Mouse (Mus musculus): ENCODE data around the gene Tmeff2. TPM values are rescaled to one million over a fixed set of nuclear protein-coding genes. Genes with fewer than 3 reads are reported as not detected.
"Not testable (repeated sequence)": the region's sequence is repeated elsewhere in the genome, so short reads cannot be mapped to it uniquely, and the experiment has no call there.

The Tmeff2 gene
- 72.0 and 81.0 TPM in 2 replicates for polyA plus RNA-seq (2014; fragmentation: Nextera tagmentation; extraction: Ambion mirVana)

GRCm38 (mm10) chr1:50900386-50900785 is at the start of gene Tmeff2:
Gene Tmeff2 (plus strand): TSS chr1:50900647.
- not testable (repeated sequence) for H3K27me3 ChIP-seq (ENCODE audit: control insufficient read depth, insufficient read depth, low read length); ATAC-seq (ENCODE audit: low FRiP score, low TSS enrichment); H3K4me2 ChIP-seq (ENCODE audit: low read length); H3K27ac ChIP-seq (replicated peaks; ENCODE audit: low read depth, low read length); DNase-seq; H3K9me3 ChIP-seq (ENCODE audit: control insufficient read depth, low read length); H3K4me1 ChIP-seq (ENCODE audit: control insufficient read depth, insufficient read depth, low read length); H3K4me3 ChIP-seq (replicated peaks; ENCODE audit: low read depth, low read length); H3K9ac ChIP-seq (replicated peaks; ENCODE audit: low read length); H3K36me3 ChIP-seq (ENCODE audit: control insufficient read depth, insufficient read depth, low read length)
- 87% methylated on average over 9 of the region's 9 CpGs for WGBS

- DNase-seq (no peak), ATAC-seq (ENCODE audit: low FRiP score, low TSS enrichment) (no peak)
- Histone ChIP-seq H3K9ac (replicated peaks; ENCODE audit: low read length) (no peak overlapping the region), H3K4me2 (ENCODE audit: low read length) (no peak overlapping the region), H3K9me3 (ENCODE audit: control insufficient read depth, low read length) (no peaks in the 10 kb centered on the region), H3K27me3 (ENCODE audit: control insufficient read depth, insufficient read depth, low read length) (no peaks in the 10 kb centered on the region), H3K36me3 (ENCODE audit: control insufficient read depth, insufficient read depth, low read length) (no peaks in the 10 kb centered on the region), H3K4me3 (replicated peaks; ENCODE audit: low read depth, low read length) (no peak overlapping the region), H3K27ac (replicated peaks; ENCODE audit: low read depth, low read length) (no peak overlapping the region), H3K4me1 (ENCODE audit: control insufficient read depth, insufficient read depth, low read length) (no peaks in the 10 kb centered on the region)
- 96% methylated on average over 2 of the region's 2 CpGs for WGBS
Measured at GRCm38 (mm10) chr1:50861515-50861914, 38.9 kb upstream of the Tmeff2 start.

- WGBS: 42% methylated on average over 6 of the region's 6 CpGs
- Histone ChIP-seq H3K4me1 (ENCODE audit: control insufficient read depth, insufficient read depth, low read length) (no peaks in the 10 kb centered on the region), H3K27me3 (ENCODE audit: control insufficient read depth, insufficient read depth, low read length) (no peaks in the 10 kb centered on the region), H3K4me2 (ENCODE audit: low read length) (no peak overlapping the region), H3K27ac (replicated peaks; ENCODE audit: low read depth, low read length) (no peak overlapping the region), H3K9me3 (ENCODE audit: control insufficient read depth, low read length) (no peaks in the 10 kb centered on the region), H3K4me3 (replicated peaks; ENCODE audit: low read depth, low read length) (no peak overlapping the region), H3K9ac (replicated peaks; ENCODE audit: low read length) (no peak overlapping the region), H3K36me3 (ENCODE audit: control insufficient read depth, insufficient read depth, low read length) (no peaks in the 10 kb centered on the region)
- DNase-seq (peak; percentile 7), ATAC-seq (ENCODE audit: low FRiP score, low TSS enrichment) (no peak)
Measured at GRCm38 (mm10) chr1:50897696-50898095, 2.8 kb upstream of the Tmeff2 start.

GRCm38 (mm10) chr1:50924838-50925355 is 24.4 kb downstream of the Tmeff2 start:
- Histone ChIP-seq H3K27me3 (ENCODE audit: control insufficient read depth, insufficient read depth, low read length) (no peaks in the 10 kb centered on the region), H3K4me2 (ENCODE audit: low read length) (peak overlapping the region; percentile 93), H3K4me3 (replicated peaks; ENCODE audit: low read depth, low read length) (peak overlapping the region; percentile 81), H3K4me1 (ENCODE audit: control insufficient read depth, insufficient read depth, low read length) (0 out of 2 replicates have a peak, but pooled peaks cover 11% of the 10 kb centered on the region), H3K9ac (replicated peaks; ENCODE audit: low read length) (peak overlapping the region; percentile 88), H3K36me3 (ENCODE audit: control insufficient read depth, insufficient read depth, low read length) (no peaks in the 10 kb centered on the region), H3K27ac (replicated peaks; ENCODE audit: low read depth, low read length) (peak overlapping the region; percentile 96), H3K9me3 (ENCODE audit: control insufficient read depth, low read length) (no peaks in the 10 kb centered on the region)
- ATAC-seq (ENCODE audit: low FRiP score, low TSS enrichment): no peak
- 33% methylated on average over 5 of the region's 5 CpGs for WGBS
- peak; percentile 77 for DNase-seq

GRCm38 (mm10) chr1:50925356-50925921 is 25.0 kb downstream of the Tmeff2 start:
- H3K36me3 ChIP-seq (ENCODE audit: control insufficient read depth, insufficient read depth, low read length): no peaks in the 10 kb centered on the region
- WGBS: 3% methylated on average over 13 of the region's 13 CpGs
- no peaks in the 10 kb centered on the region for H3K27me3 ChIP-seq (ENCODE audit: control insufficient read depth, insufficient read depth, low read length)
- peak overlapping the region; percentile 81 for H3K4me3 ChIP-seq (replicated peaks; ENCODE audit: low read depth, low read length)
- peak overlapping the region; percentile 96 for H3K27ac ChIP-seq (replicated peaks; ENCODE audit: low read depth, low read length)
- no peaks in the 10 kb centered on the region for H3K9me3 ChIP-seq (ENCODE audit: control insufficient read depth, low read length)
- peak overlapping the region; percentile 88 for H3K9ac ChIP-seq (replicated peaks; ENCODE audit: low read length)
- 0 out of 2 replicates have a peak, but pooled peaks cover 11% of the 10 kb centered on the region for H3K4me1 ChIP-seq (ENCODE audit: control insufficient read depth, insufficient read depth, low read length)
- peak overlapping the region; percentile 93 for H3K4me2 ChIP-seq (ENCODE audit: low read length)
- no peak for ATAC-seq (ENCODE audit: low FRiP score, low TSS enrichment)
- DNase-seq: peak; percentile 81

GRCm38 (mm10) chr1:50926374-50927060 is 26.1 kb downstream of the Tmeff2 start:
- ATAC-seq (ENCODE audit: low FRiP score, low TSS enrichment): peak; percentile 44

GRCm38 (mm10) chr1:50927077-50927611 is 26.7 kb downstream of the Tmeff2 start:
- Histone ChIP-seq H3K4me2 (ENCODE audit: low read length) (peak overlapping the region; percentile 93), H3K27me3 (ENCODE audit: control insufficient read depth, insufficient read depth, low read length) (no peaks in the 10 kb centered on the region), H3K27ac (replicated peaks; ENCODE audit: low read depth, low read length) (peak overlapping the region; percentile 96), H3K4me1 (ENCODE audit: control insufficient read depth, insufficient read depth, low read length) (0 out of 2 replicates have a peak, but pooled peaks cover 11% of the 10 kb centered on the region), H3K4me3 (replicated peaks; ENCODE audit: low read depth, low read length) (peak overlapping the region; percentile 81), H3K36me3 (ENCODE audit: control insufficient read depth, insufficient read depth, low read length) (no peaks in the 10 kb centered on the region), H3K9ac (replicated peaks; ENCODE audit: low read length) (peak overlapping the region; percentile 88), H3K9me3 (ENCODE audit: control insufficient read depth, low read length) (no peaks in the 10 kb centered on the region)
- WGBS: under 1% methylated on average over 37 of the region's 37 CpGs
- ATAC-seq (ENCODE audit: low FRiP score, low TSS enrichment) (peak; percentile 98), DNase-seq (peak; percentile 97)

More at GRCm38 (mm10) chr1:50926374-50927060, 26.1 kb downstream of the Tmeff2 start:
- H3K27ac ChIP-seq (replicated peaks; ENCODE audit: low read depth, low read length): peak overlapping the region; percentile 96
- under 1% methylated on average over 23 of the region's 23 CpGs for WGBS
- peak overlapping the region; percentile 93 for H3K4me2 ChIP-seq (ENCODE audit: low read length)
- no peaks in the 10 kb centered on the region for H3K36me3 ChIP-seq (ENCODE audit: control insufficient read depth, insufficient read depth, low read length)
- 0 out of 2 replicates have a peak, but pooled peaks cover 11% of the 10 kb centered on the region for H3K4me1 ChIP-seq (ENCODE audit: control insufficient read depth, insufficient read depth, low read length)
- H3K9ac ChIP-seq (replicated peaks; ENCODE audit: low read length): peak overlapping the region; percentile 88
- no peaks in the 10 kb centered on the region for H3K27me3 ChIP-seq (ENCODE audit: control insufficient read depth, insufficient read depth, low read length)
- no peaks in the 10 kb centered on the region for H3K9me3 ChIP-seq (ENCODE audit: control insufficient read depth, low read length)
- H3K4me3 ChIP-seq (replicated peaks; ENCODE audit: low read depth, low read length): peak overlapping the region; percentile 81
- DNase-seq: peak; percentile 79

GRCm38 (mm10) chr1:50927679-50928187 is 27.3 kb downstream of the Tmeff2 start:
- ATAC-seq (ENCODE audit: low FRiP score, low TSS enrichment) (peak; percentile 62), DNase-seq (peak; percentile 66)
- Histone ChIP-seq H3K36me3 (ENCODE audit: control insufficient read depth, insufficient read depth, low read length) (no peaks in the 10 kb centered on the region), H3K4me2 (ENCODE audit: low read length) (peak overlapping the region; percentile 93), H3K9ac (replicated peaks; ENCODE audit: low read length) (peak overlapping the region; percentile 88), H3K9me3 (ENCODE audit: control insufficient read depth, low read length) (no peaks in the 10 kb centered on the region), H3K4me1 (ENCODE audit: control insufficient read depth, insufficient read depth, low read length) (0 out of 2 replicates have a peak, but pooled peaks cover 11% of the 10 kb centered on the region), H3K27me3 (ENCODE audit: control insufficient read depth, insufficient read depth, low read length) (no peaks in the 10 kb centered on the region), H3K27ac (replicated peaks; ENCODE audit: low read depth, low read length) (peak overlapping the region; percentile 96), H3K4me3 (replicated peaks; ENCODE audit: low read depth, low read length) (peak overlapping the region; percentile 81)
- WGBS: under 1% methylated on average over 35 of the region's 35 CpGs
